Mouse (Mus musculus): ENCODE data around the gene Ascc3.

Ascc3 gene

DNA sequence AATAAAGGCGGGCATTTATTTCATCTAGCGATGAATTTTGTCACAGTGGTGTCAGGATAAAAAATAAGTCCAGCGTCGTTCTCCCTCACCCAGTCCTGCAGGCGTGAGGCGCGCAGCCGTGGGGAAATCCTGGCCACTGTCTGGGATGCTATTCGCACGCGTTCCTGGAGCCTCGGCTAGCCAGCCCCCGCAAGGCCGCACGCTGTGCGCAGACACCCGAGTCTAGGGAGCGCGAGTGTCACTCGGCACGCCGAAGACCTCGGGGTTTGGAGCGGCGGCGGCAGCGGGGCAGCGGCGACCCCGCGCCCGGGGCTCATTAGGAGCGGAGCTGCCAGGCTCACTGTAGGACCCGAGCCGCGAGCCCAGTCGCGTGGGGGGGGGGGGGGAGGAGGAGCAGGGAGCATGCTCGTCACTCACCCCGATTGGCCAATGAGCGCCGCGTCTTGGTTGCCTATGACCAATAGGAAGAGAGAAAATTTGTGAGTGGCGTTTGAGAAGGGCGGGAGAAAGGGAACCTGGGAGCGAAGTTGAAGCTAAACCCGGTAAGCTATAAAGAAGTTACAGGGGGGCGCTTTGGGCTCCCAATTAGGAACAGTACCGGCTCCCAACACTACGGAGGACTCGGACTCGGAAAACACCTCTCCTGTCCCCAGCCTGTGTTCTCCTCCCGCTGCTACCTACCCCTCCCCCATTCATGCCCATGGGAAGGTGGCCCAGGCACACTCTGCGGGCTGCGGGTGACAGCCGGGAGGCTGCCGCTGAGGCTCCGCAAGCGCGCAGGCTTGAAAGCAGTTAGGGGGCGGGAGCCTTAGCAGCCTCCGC is 301.9 kb downstream of the Ascc3 start, which contains the start of gene Sim1:
Sim1 (plus strand) TSS at position 585 of the 822 bp plus-strand sequence.
- DNase-seq (ENCODE audit: low read depth, low spot score), result peak; percentile 85

DNA sequence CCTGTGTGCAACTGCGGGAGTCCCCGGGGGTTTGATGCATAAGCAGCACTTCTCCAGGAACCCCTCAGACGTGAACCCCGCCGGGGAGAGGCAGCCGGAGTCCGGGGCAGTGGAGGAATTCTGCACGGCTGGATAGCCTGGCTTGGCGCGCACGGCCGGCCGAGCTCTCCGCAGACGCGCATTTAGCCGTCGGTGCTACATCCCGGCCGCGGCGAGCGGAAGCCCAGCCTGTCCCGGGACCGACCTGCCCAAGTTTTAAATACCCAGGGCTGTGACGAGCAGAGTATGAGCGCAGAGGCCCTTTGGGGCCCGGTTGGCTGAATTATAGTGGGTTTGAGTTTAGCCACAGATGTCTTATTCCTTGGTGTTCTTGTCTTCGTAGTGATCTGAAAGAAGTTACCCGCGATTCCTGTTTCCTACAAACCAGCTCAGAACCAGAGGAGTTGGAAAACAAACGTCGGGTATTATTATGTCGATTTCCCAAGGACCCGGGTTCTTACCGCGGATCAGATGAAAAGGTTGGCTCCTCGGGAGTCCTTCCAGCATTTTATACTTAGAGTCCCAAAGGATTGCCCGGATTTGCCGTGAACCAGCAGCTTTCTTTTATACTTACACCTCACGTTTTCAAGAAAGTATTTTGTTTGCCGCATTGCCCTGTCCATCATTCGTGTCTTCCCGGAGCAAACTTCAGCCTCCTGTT is 302.8 kb downstream of the Ascc3 start:
- DNase-seq (ENCODE audit: low read depth, low spot score), result no peak

- no peak for DNase-seq (ENCODE audit: low read depth, low spot score)
These were observed 303.7 kb downstream of the Ascc3 start for GRCm38 (mm10) chr10:50895881-50896766.

DNA sequence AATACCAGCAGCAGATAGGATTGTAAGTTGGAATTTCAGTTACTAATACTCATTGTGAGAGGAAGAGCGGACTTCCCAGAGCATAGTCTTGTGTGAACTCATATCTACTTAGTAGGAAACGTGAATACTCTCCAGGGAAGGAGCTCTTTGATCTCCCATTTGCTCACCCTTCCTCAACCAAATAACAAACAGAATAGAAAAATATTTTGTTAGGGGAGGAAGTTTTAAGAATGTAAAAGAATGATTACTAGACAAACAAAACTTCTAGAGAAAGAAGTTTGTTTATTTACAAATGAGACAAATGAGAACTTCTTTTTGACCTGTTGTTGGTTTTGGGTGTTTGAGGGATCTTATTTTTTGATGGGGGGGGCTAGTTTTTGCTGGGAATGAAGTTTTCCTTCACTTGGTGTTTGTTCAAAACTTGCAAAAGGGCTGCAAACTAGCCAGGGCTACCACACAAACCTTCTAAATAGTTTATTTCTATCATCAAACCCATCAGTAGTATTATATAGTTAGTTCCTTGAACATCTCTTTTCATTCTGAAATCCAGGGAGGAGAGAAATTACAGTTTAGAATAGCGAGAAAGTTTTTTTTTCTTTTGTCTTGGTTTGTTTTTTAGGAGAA is 304.4 kb downstream of the Ascc3 start:
- DNase-seq (ENCODE audit: low read depth, low spot score), result no peak

GRCm38 (mm10) chr10:50897530-50898471 is 305.3 kb downstream of the Ascc3 start:
- DNase-seq (ENCODE audit: low read depth, low spot score), result no peak

GRCm38 (mm10) chr10:50898621-50899020 is 306.2 kb downstream of the Ascc3 start:
- DNase-seq (ENCODE audit: low read depth, low spot score), result no peak

DNA sequence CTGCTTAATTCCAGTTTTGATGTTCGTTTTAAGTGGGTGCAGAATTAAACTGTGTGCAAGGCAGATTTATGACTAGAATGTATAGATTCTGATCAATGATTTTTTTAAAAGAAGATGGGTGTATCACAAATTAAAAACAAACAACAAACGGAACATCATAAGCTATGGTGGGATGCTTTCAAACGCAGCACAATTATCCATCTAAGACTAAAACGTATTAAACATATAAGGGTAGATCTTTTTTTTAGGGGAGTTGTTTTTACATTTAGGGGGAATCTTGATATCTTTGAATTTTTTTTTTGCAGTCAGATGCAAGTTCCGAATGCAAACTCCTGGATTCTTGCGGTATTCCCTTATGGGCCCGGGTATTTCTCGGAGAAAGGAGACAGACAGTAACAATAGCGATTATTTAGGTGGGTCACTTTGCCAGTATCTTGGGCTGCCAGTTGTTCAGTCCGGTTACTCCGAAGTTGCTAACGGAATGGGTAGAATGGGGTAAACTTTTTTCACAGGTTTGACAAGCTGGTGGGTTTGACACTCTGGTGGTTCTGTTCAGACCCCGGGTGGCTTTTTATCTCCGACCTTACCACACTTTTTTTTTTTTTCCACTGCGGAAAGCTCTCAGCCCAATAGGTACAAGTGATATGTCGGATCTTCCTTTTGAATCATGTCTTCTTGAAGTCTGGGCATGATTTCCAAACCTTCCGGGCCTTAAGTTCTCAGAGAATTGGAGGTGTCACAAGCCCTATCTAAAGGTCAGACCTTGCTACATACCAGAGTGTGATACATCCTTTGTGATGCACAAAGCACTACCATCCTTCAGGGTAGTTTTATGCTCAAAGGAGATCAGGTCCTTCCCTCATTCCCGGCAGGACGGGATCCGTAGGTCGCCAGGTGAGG is 307.6 kb downstream of the Ascc3 start:
- DNase-seq (ENCODE audit: low read depth, low spot score), result no peak
